ENCODE assay signal across 9 mouse cellular contexts in genomic region chr6:36777567-36778337, GRCm38 (mm10). TPM values are rescaled to one million over a fixed set of nuclear protein-coding genes. Genes with fewer than 3 reads are reported as not detected.
DNase-seq lines count a peak whose midpoint lies in the region; ATAC-seq and TF ChIP-seq lines count a peak whose summit lies in the region.
"Had no signal": no experiment of that assay in that cellular context is flagged by ENCODE, and none has a peak within 500 bp of the region (broad histone marks: within the 10 kb centered on the region; RNA-seq: fewer than 3 reads in every experiment).

No protein-coding gene starts in this region.

- 42% methylated on average over 7 of the region's 7 CpGs for WGBS in embryonic facial prominence, embryonic 14.5 days
- WGBS in hindbrain, embryonic 10.5 days, result 45% methylated on average over 7 of the region's 7 CpGs
- 24% methylated on average over 7 of the region's 7 CpGs for WGBS in midbrain, embryonic 14.5 days

- no peaks in the 10 kb centered on the region for H3K27me3 ChIP-seq in embryonic facial prominence, embryonic 14.5 days (replicated peaks; ENCODE audit: control insufficient read depth, insufficient read depth, low read length)
- peaks cover 84% of the 10 kb centered on the region for H3K27me3 ChIP-seq in hindbrain, embryonic 10.5 days (ENCODE audit: insufficient read depth, poor library complexity, severe bottlenecking)
- H3K27me3 ChIP-seq in midbrain, embryonic 14.5 days (ENCODE audit: control insufficient read depth, insufficient read depth, low read length), result no peaks in the 10 kb centered on the region

- intact Hi-C loops in left cerebral cortex, adult 2 months (cut with DNase I), result loop anchor here (2.0 kb wide), 1 partner anchor 31 kb away; no protein-coding TSS in a partner anchor

- H3K9ac ChIP-seq in embryonic facial prominence, embryonic 14.5 days (ENCODE audit: low read depth, low read length), result no peak overlapping the region
- no peak overlapping the region for H3K9ac ChIP-seq in midbrain, embryonic 14.5 days (replicated peaks; ENCODE audit: low read length)

- peak; percentile 58 for ATAC-seq in embryonic facial prominence, embryonic 14.5 days (ENCODE audit: low read depth)
- peak; percentile 66; the same call in 1 of the 2 replicates for ATAC-seq in midbrain, embryonic 14.5 days (ENCODE audit: low FRiP score, low TSS enrichment)
- ATAC-seq in activated CD4-positive, CD25-positive, alpha-beta regulatory T cell, adult 4 months, result no peak

- H3K4me1 ChIP-seq in embryonic facial prominence, embryonic 14.5 days (ENCODE audit: control insufficient read depth, insufficient read depth, low read length), result peaks cover 25% of the 10 kb centered on the region
- peaks cover 86% of the 10 kb centered on the region for H3K4me1 ChIP-seq in hindbrain, embryonic 10.5 days (replicated peaks)
- H3K4me1 ChIP-seq in midbrain, embryonic 14.5 days (ENCODE audit: control insufficient read depth, insufficient read depth, low read length), result peaks cover 50% of the 10 kb centered on the region

- no peaks in the 10 kb centered on the region for H3K9me3 ChIP-seq in embryonic facial prominence, embryonic 14.5 days (ENCODE audit: control insufficient read depth, low read length)
- H3K9me3 ChIP-seq in hindbrain, embryonic 10.5 days, result no peaks in the 10 kb centered on the region
- no peaks in the 10 kb centered on the region for H3K9me3 ChIP-seq in midbrain, embryonic 14.5 days (ENCODE audit: control insufficient read depth, low read length)

- no peak overlapping the region for H3K4me2 ChIP-seq in embryonic facial prominence, embryonic 14.5 days (ENCODE audit: low read depth, low read length)
- no peak overlapping the region for H3K4me2 ChIP-seq in midbrain, embryonic 14.5 days (ENCODE audit: low read length)

- H3K4me3 ChIP-seq in left cerebral cortex, adult 2 months, result no peak overlapping the region
- no peak overlapping the region for H3K4me3 ChIP-seq in embryonic facial prominence, embryonic 14.5 days (ENCODE audit: low read depth, low read length)
- H3K4me3 ChIP-seq in hindbrain, embryonic 10.5 days, result no peak overlapping the region
- H3K4me3 ChIP-seq in midbrain, embryonic 14.5 days (replicated peaks; ENCODE audit: low read depth, low read length), result no peak overlapping the region

- H3K36me3 ChIP-seq in embryonic facial prominence, embryonic 14.5 days (ENCODE audit: control insufficient read depth, insufficient read depth, low read length), result peaks cover 10% of the 10 kb centered on the region
- H3K36me3 ChIP-seq in hindbrain, embryonic 10.5 days, result peaks cover 23% of the 10 kb centered on the region
- H3K36me3 ChIP-seq in midbrain, embryonic 14.5 days (ENCODE audit: control insufficient read depth, insufficient read depth, low read length), result peaks cover 4% of the 10 kb centered on the region; the same call in 1 of the 2 replicates

- peak overlapping the region; percentile 77 for H3K27ac ChIP-seq in left cerebral cortex, adult 2 months
- peak overlapping the region; percentile 33; the same call in 1 of the 2 replicates for H3K27ac ChIP-seq in embryonic facial prominence, embryonic 14.5 days (replicated peaks; ENCODE audit: low read depth, low read length)
- H3K27ac ChIP-seq in hindbrain, embryonic 10.5 days, result peak overlapping the region; percentile 77
- peak overlapping the region; percentile 58 for H3K27ac ChIP-seq in midbrain, embryonic 14.5 days (replicated peaks; ENCODE audit: low read depth, low read length)

- no peak for DNase-seq in left cerebral cortex, adult 2 months (ENCODE audit: extremely low spot score in 1 of 2, low spot score in 2 of 2)
- DNase-seq in left cerebral cortex, adult 11 months (ENCODE audit: low spot score), result no peak
- DNase-seq in embryonic facial prominence, embryonic 14.5 days (ENCODE audit: low spot score), result peak; percentile 91
- DNase-seq in hindbrain, embryonic 10.5 days (ENCODE audit: low spot score), result no peak
- DNase-seq in midbrain, embryonic 14.5 days, result peak; percentile 74
- no peak for DNase-seq in cerebellum, postnatal 36 days
- DNase-seq: lung, adult 2 months; thymus, postnatal 36 days had no signal

- no peak for TF ChIP-seq CTCF in left cerebral cortex, adult 2 months (IDR thresholded peaks at IDR 0.05)

RNA-seq across cellular contexts. Expression of gene Ptn, which starts 32.3 kb away (rescaled TPM):
- 100 to 1,000 TPM; 358 to 392 TPM for total RNA-seq in left cerebral cortex, adult 2 months (2021)
- polyA plus RNA-seq in embryonic facial prominence, embryonic 14.5 days (2014; fragmentation: Nextera tagmentation; extraction: Ambion mirVana), result 858 and 931 TPM in 2 replicates
- 232 and 295 TPM in 2 replicates for polyA plus RNA-seq in hindbrain, embryonic 10.5 days (2016; fragmentation: Nextera tagmentation; extraction: Ambion mirVana)
- polyA plus RNA-seq in midbrain, embryonic 14.5 days (2014; fragmentation: Nextera tagmentation; extraction: Ambion mirVana), result 680 and 686 TPM in 2 replicates
- polyA plus RNA-seq in activated CD4-positive, CD25-positive, alpha-beta regulatory T cell, adult 4 months (2017; shearing (Covaris generic)), result not detected

Comparison
In these comparisons a context has a peak if more than half of its experiments do, and no peak if none do; other contexts are left out.
1. DNase-seq: peak in embryonic facial prominence, embryonic 14.5 days (single experiment) and midbrain, embryonic 14.5 days (single experiment); none in left cerebral cortex, adult 2 months (0 of 2), left cerebral cortex, adult 11 months (single experiment), hindbrain, embryonic 10.5 days (single experiment) and cerebellum, postnatal 36 days (0 of 2).
2. RNA of gene Ptn, which starts 32.3 kb away (polyA plus RNA-seq): 858 to 931 TPM in embryonic facial prominence, embryonic 14.5 days, 680 to 686 TPM in midbrain, embryonic 14.5 days and 232 to 295 TPM in hindbrain, embryonic 10.5 days; not detected in activated CD4-positive, CD25-positive, alpha-beta regulatory T cell, adult 4 months; every median in the first group is over 100 times any median in the second.
3. Peak in every context shown above with its lines, with median percentiles within 50 percentile points of each other: H3K27ac ChIP-seq.